Mouse (Mus musculus) kidney, postnatal 0 days (tissue): Measurements from ENCODE around the gene Gal3st1. TPM values are rescaled to one million over a fixed set of nuclear protein-coding genes. Genes with fewer than 3 reads are reported as not detected.

Experiments
- ATAC-seq: fragments of 200-750 bp; cut with Nextera tagmentation; replicated peaks from 2 replicates; pipeline ENCODE4 v1.8.0; 2017; ENCODE audit warnings: low read depth, moderate number of reproducible peaks, moderate TSS enrichment, moderate library complexity; ENCODE audit not compliant: low FRiP score
- DNase-seq: peaks from one replicate; pipeline ENCODE4 v3.0.0-alpha.2; 2016; ENCODE audit warnings: low spot score
- H3K27ac ChIP-seq: fragments of 300-500 bp; sonication (generic); 2 replicates; pipeline ENCODE4 v1.5.1; 2014; ENCODE audit warnings: mild to moderate bottlenecking
- H3K27me3 ChIP-seq: fragments of 300-500 bp; sonication (generic); 2 replicates; pipeline ENCODE4 v1.6.1; 2014; ENCODE audit warnings: low read length, mixed read lengths; ENCODE audit not compliant: insufficient read depth
- H3K36me3 ChIP-seq: fragments of 300-500 bp; sonication (generic); 2 replicates; pipeline ENCODE4 v1.6.1; 2014; ENCODE audit warnings: low read length, mixed read lengths; ENCODE audit not compliant: insufficient read depth
- H3K4me1 ChIP-seq: fragments of 300-500 bp; sonication (generic); replicated peaks from 2 replicates; pipeline ENCODE4 v1.6.1; 2014; ENCODE audit warnings: antibody characterized with exemption, low read length, mixed read lengths; ENCODE audit not compliant: insufficient read depth
- H3K4me2 ChIP-seq: fragments of 300-500 bp; sonication (generic); 2 replicates; pipeline ENCODE4 v1.6.1; 2014; ENCODE audit warnings: mild to moderate bottlenecking, low read length, moderate library complexity, mixed read lengths
- H3K4me3 ChIP-seq: fragments of 300-500 bp; sonication (generic); replicated peaks from 2 replicates; pipeline ENCODE4 v1.5.1; 2014; ENCODE audit warnings: low read depth, low read length
- H3K9ac ChIP-seq: fragments of 300-500 bp; sonication (generic); 2 replicates; pipeline ENCODE4 v1.6.1; 2014; ENCODE audit warnings: low read depth, low read length
- H3K9me3 ChIP-seq: fragments of 300-500 bp; sonication (generic); replicated peaks from 2 replicates; pipeline ENCODE4 v1.6.1; 2016; ENCODE audit warnings: low read length, inconsistent platforms, mixed read lengths
- CTCF ChIP-seq: IDR thresholded peaks from 2 replicates; pipeline ENCODE4 v1.5.1; 2016; ENCODE audit warnings: antibody characterized with exemption, low read depth, mild to moderate bottlenecking, moderate library complexity
- WGBS: fragments of 180-500 bp; shearing (Covaris S2); extraction: QIAGEN DNeasy Blood & Tissue Kit; methylation state at CpG from one replicate; pipeline ENCODE4 v1.1.7; 2014; 5-methylcytosine and 5-hydroxymethylcytosine counted together
- polyA plus RNA-seq: library from polyadenylated mRNA; unstranded; fragments of >200 nt; fragmentation: Nextera tagmentation; extraction: Ambion mirVana; gene quantifications from 2 replicates; pipeline ENCODE4 v1.2.1, GENCODE M21; 2015

Gene Gal3st1
- polyA plus RNA-seq, 1 experiment from 2014 or later, result 30.3 TPM

- Histone ChIP-seq H3K4me1 (0 out of 2 replicates have a peak, but pooled peaks cover 6% of the 10 kb centered on the region), H3K4me3 (peak within 1 kb of the TSS; percentile 64), H3K9me3 (no peaks in the 10 kb centered on the region), H3K27me3 (no peaks in the 10 kb centered on the region), H3K36me3 (peaks cover 8% of the 10 kb centered on the region; the same call in 1 of the 2 replicates), H3K4me2 (peak within 1 kb of the TSS; percentile 74), H3K27ac (peak within 1 kb of the TSS; percentile 84), H3K9ac (peak within 1 kb of the TSS; percentile 64)
- DNase-seq, result peak; percentile 93
- ATAC-seq, result peak; percentile 87
- no peak for TF ChIP-seq CTCF
- under 1% methylated on average over 31 of the region's 31 CpGs for whole genome bisulfite sequencing
Observed at GRCm38 (mm10) chr11:3963610-3964415, 19.6 kb upstream of the Gal3st1 start, which contains the start of gene Pes1. TSS of gene Pes1 (plus strand) at chr11:3963975.

- Histone ChIP-seq H3K36me3 (peaks cover 14% of the 10 kb centered on the region), H3K4me3 (peak overlapping the region; percentile 64), H3K27ac (peak overlapping the region; percentile 84), H3K9me3 (no peaks in the 10 kb centered on the region), H3K4me2 (peak overlapping the region; percentile 74), H3K27me3 (no peaks in the 10 kb centered on the region), H3K4me1 (0 out of 2 replicates have a peak, but pooled peaks cover 6% of the 10 kb centered on the region), H3K9ac (peak overlapping the region; percentile 64)
- 13% methylated on average over 11 of the region's 11 CpGs for WGBS
- ATAC-seq, result no peak
- DNase-seq, result peak; percentile 50
- no peak for TF ChIP-seq CTCF
Observed at GRCm38 (mm10) chr11:3964416-3965172, 18.8 kb upstream of the Gal3st1 start.

GRCm38 (mm10) chr11:3969837-3970236 lies 13.6 kb upstream of the Gal3st1 start:
- H3K27me3 ChIP-seq, result no peaks in the 10 kb centered on the region
- H3K9ac ChIP-seq, result no peak overlapping the region
- no peak for ATAC-seq
- no peak overlapping the region for H3K27ac ChIP-seq
- no peak overlapping the region for H3K4me3 ChIP-seq
- H3K4me2 ChIP-seq, result no peak overlapping the region
- TF ChIP-seq CTCF, result peak; percentile 51
- no peak for DNase-seq
- 0 out of 2 replicates have a peak, but pooled peaks cover 6% of the 10 kb centered on the region for H3K4me1 ChIP-seq
- H3K36me3 ChIP-seq, result peaks cover 54% of the 10 kb centered on the region
- H3K9me3 ChIP-seq, result no peaks in the 10 kb centered on the region
- WGBS, result 79% methylated on average over 3 of the region's 3 CpGs

- ATAC-seq, result no peak
- 93% methylated on average over 7 of the region's 7 CpGs for WGBS
- Histone ChIP-seq H3K27ac (no peak overlapping the region), H3K27me3 (no peaks in the 10 kb centered on the region), H3K36me3 (peaks cover 58% of the 10 kb centered on the region), H3K4me2 (no peak overlapping the region), H3K4me1 (0 out of 2 replicates have a peak, but pooled peaks cover under 1% of the 10 kb centered on the region), H3K9ac (no peak overlapping the region), H3K4me3 (no peak overlapping the region), H3K9me3 (no peaks in the 10 kb centered on the region)
- TF ChIP-seq CTCF, result no peak
- no peak for DNase-seq
Observed at GRCm38 (mm10) chr11:3970361-3970760, 13.1 kb upstream of the Gal3st1 start.

GRCm38 (mm10) chr11:3973081-3973480 lies 10.4 kb upstream of the Gal3st1 start:
- 96% methylated on average over 7 of the region's 7 CpGs for WGBS
- TF ChIP-seq CTCF, result no peak
- H3K9ac ChIP-seq, result no peak overlapping the region
- H3K27me3 ChIP-seq, result no peaks in the 10 kb centered on the region
- H3K4me1 ChIP-seq, result no peaks in the 10 kb centered on the region
- H3K4me2 ChIP-seq, result no peak overlapping the region
- peaks cover 78% of the 10 kb centered on the region for H3K36me3 ChIP-seq
- H3K27ac ChIP-seq, result no peak overlapping the region
- H3K4me3 ChIP-seq, result no peak overlapping the region
- ATAC-seq, result no peak
- no peak for DNase-seq
- no peaks in the 10 kb centered on the region for H3K9me3 ChIP-seq

- 86% methylated on average over 3 of the region's 3 CpGs for WGBS
- Histone ChIP-seq H3K27ac (no peak overlapping the region), H3K4me2 (no peak overlapping the region), H3K9me3 (no peaks in the 10 kb centered on the region), H3K4me1 (no peaks in the 10 kb centered on the region), H3K27me3 (no peaks in the 10 kb centered on the region), H3K4me3 (no peak overlapping the region), H3K9ac (no peak overlapping the region), H3K36me3 (peaks cover 76% of the 10 kb centered on the region)
- no peak for TF ChIP-seq CTCF
- DNase-seq (no peak), ATAC-seq (no peak)
Observed at GRCm38 (mm10) chr11:3974311-3974710, 9.1 kb upstream of the Gal3st1 start.
